Mouse (Mus musculus) lung, postnatal 0 days (tissue): ENCODE data around the gene Tmem39b.
A peak's percentile ranks its signal among the peaks of the same experiment; 100 is the strongest.

Experiments used
- CTCF ChIP-seq: IDR thresholded peaks from 2 replicates; pipeline ENCODE4 v1.5.1; 2016; ENCODE audit warnings: antibody characterized with exemption, mild to moderate bottlenecking
- EP300 ChIP-seq: IDR thresholded peaks from 2 replicates; pipeline ENCODE4 v1.6.1; 2016; ENCODE audit warnings: antibody characterized with exemption, mild to moderate bottlenecking, control low read depth

DNA sequence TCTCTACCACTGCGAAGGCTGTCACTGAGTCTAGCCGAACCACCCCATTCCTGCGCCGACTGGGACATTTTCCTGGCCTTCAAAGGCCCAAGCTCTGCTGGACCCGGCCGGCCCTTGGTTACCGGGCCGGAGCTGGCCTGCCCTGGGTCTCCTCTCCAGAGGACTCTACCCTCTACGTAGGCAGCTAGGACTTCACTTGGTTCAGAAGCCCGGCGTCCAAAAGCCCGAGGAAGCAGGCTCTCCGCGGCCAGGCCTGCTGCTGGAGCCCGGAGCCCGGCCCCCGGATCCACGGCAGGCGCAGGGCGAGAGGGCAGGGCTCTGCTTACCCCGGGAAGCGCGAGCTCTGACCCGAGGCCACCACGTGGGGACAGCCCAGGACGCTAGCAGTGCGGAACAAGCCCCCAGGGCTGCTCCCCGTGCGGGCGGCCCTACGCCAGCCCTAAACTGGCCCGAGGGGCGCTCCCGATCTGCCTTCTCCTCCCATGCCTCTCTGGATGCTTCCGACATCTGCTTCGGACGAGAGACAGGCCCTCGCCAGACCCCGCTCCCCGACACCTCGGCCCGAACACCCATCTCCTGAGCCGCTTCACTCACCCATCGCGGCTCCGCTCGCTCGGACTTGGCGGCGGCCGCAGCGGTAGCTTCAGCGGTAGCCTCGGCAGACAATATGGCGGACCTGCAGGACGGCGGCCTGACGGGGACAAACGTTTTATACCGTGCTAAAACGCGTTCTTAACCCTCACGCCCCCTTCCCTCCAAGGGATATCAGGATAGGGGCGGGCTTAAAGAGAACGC is 24.4 kb downstream of the Tmem39b start, which contains the start of gene Kpna6:
- peak; percentile 35 for TF ChIP-seq CTCF
- no peak for TF ChIP-seq EP300
